Mouse (Mus musculus): ENCODE results near the gene Stub1. TPM values are rescaled to one million over a fixed set of nuclear protein-coding genes. Genes with fewer than 3 reads are reported as not detected.
A peak's percentile ranks its signal among the peaks of the same experiment; 100 is the strongest.

The Stub1 gene
- polyA plus RNA-seq (2015; fragmentation: Nextera tagmentation; extraction: Ambion mirVana), result 297 and 322 TPM in 2 replicates

- Histone ChIP-seq H3K4me2 (replicated peaks) (peak within 1 kb of the TSS; percentile 91), H3K4me1 (replicated peaks) (peaks cover 70% of the 10 kb centered on the region), H3K9me3 (no peaks in the 10 kb centered on the region), H3K27me3 (replicated peaks) (no peaks in the 10 kb centered on the region), H3K27ac (peak within 1 kb of the TSS; percentile 98), H3K9ac (peak within 1 kb of the TSS; percentile 85), H3K36me3 (peaks cover 14% of the 10 kb centered on the region), H3K4me3 (replicated peaks) (peak within 1 kb of the TSS; percentile 83)
- WGBS, result under 1% methylated on average over 24 of the region's 24 CpGs
- peak; percentile 82 for ATAC-seq
These were observed at the start of gene Stub1 for GRCm38 (mm10) chr17:25833291-25833663. Stub1 (minus strand) TSS chr17:25833404.

- peaks cover 25% of the 10 kb centered on the region for H3K36me3 ChIP-seq
- no peak for ATAC-seq
- no peaks in the 10 kb centered on the region for H3K27me3 ChIP-seq (replicated peaks)
- H3K4me1 ChIP-seq (replicated peaks), result peaks cover 7% of the 10 kb centered on the region; the same call in 1 of the 2 replicates
- H3K4me2 ChIP-seq (replicated peaks), result no peak overlapping the region
- 43% methylated on average over 5 of the region's 5 CpGs for WGBS
- H3K4me3 ChIP-seq (replicated peaks), result no peak overlapping the region
- no peak overlapping the region for H3K27ac ChIP-seq
- H3K9me3 ChIP-seq, result no peaks in the 10 kb centered on the region
- no peak overlapping the region for H3K9ac ChIP-seq
These were observed 49.1 kb upstream of the Stub1 start for GRCm38 (mm10) chr17:25882306-25882705.

- H3K27me3 ChIP-seq (replicated peaks), result no peaks in the 10 kb centered on the region
- no peak overlapping the region for H3K4me3 ChIP-seq (replicated peaks)
- no peak overlapping the region for H3K9ac ChIP-seq
- H3K36me3 ChIP-seq, result peaks cover 25% of the 10 kb centered on the region
- H3K4me2 ChIP-seq (replicated peaks), result no peak overlapping the region
- no peak overlapping the region for H3K27ac ChIP-seq
- peaks cover 11% of the 10 kb centered on the region for H3K4me1 ChIP-seq (replicated peaks)
- no peak for ATAC-seq
- H3K9me3 ChIP-seq, result no peaks in the 10 kb centered on the region
- 40% methylated on average over 4 of the region's 4 CpGs for WGBS
These were observed 48.5 kb upstream of the Stub1 start for GRCm38 (mm10) chr17:25881691-25882090.

GRCm38 (mm10) chr17:25880913-25881641 lies 47.9 kb upstream of the Stub1 start:
- no peak overlapping the region for H3K9ac ChIP-seq
- ATAC-seq, result no peak
- 17% methylated on average over 5 of the region's 5 CpGs for WGBS

GRCm38 (mm10) chr17:25880196-25880910 lies 47.1 kb upstream of the Stub1 start, which contains the start of gene Wfikkn1:
Wfikkn1 (minus strand) TSS chr17:25880858.
- 38% methylated on average over 5 of the region's 5 CpGs for WGBS
- no peaks in the 10 kb centered on the region for H3K9me3 ChIP-seq
- H3K9ac ChIP-seq, result no peak within 1 kb of the TSS
- no peak within 1 kb of the TSS for H3K4me2 ChIP-seq (replicated peaks)
- H3K27me3 ChIP-seq (replicated peaks), result no peaks in the 10 kb centered on the region
- no peak for ATAC-seq
- H3K36me3 ChIP-seq, result peaks cover 25% of the 10 kb centered on the region
- H3K4me3 ChIP-seq (replicated peaks), result no peak within 1 kb of the TSS
- no peak within 1 kb of the TSS for H3K27ac ChIP-seq
- peaks cover 21% of the 10 kb centered on the region for H3K4me1 ChIP-seq (replicated peaks)

More at GRCm38 (mm10) chr17:25880913-25881641, 47.9 kb upstream of the Stub1 start:
- no peak overlapping the region for H3K27ac ChIP-seq
- peaks cover 17% of the 10 kb centered on the region for H3K4me1 ChIP-seq (replicated peaks)
- no peak overlapping the region for H3K4me2 ChIP-seq (replicated peaks)
- H3K4me3 ChIP-seq (replicated peaks), result no peak overlapping the region
- H3K36me3 ChIP-seq, result peaks cover 25% of the 10 kb centered on the region
- no peaks in the 10 kb centered on the region for H3K27me3 ChIP-seq (replicated peaks)
- no peaks in the 10 kb centered on the region for H3K9me3 ChIP-seq

GRCm38 (mm10) chr17:25879750-25880149 lies 46.5 kb upstream of the Stub1 start:
- Histone ChIP-seq H3K27me3 (replicated peaks) (no peaks in the 10 kb centered on the region), H3K36me3 (peaks cover 25% of the 10 kb centered on the region), H3K4me1 (replicated peaks) (peaks cover 21% of the 10 kb centered on the region), H3K27ac (no peak overlapping the region), H3K9me3 (no peaks in the 10 kb centered on the region), H3K4me2 (replicated peaks) (no peak overlapping the region), H3K4me3 (replicated peaks) (no peak overlapping the region), H3K9ac (no peak overlapping the region)
- ATAC-seq, result no peak
- WGBS, result 76% methylated on average over 8 of the region's 8 CpGs

GRCm38 (mm10) chr17:25879261-25879660 lies 46.1 kb upstream of the Stub1 start:
- Histone ChIP-seq H3K27ac (no peak overlapping the region), H3K9ac (no peak overlapping the region), H3K27me3 (replicated peaks) (no peaks in the 10 kb centered on the region), H3K36me3 (peaks cover 23% of the 10 kb centered on the region), H3K9me3 (no peaks in the 10 kb centered on the region), H3K4me1 (replicated peaks) (peaks cover 21% of the 10 kb centered on the region), H3K4me3 (replicated peaks) (no peak overlapping the region), H3K4me2 (replicated peaks) (no peak overlapping the region)
- WGBS, result 59% methylated on average over 4 of the region's 4 CpGs
- no peak for ATAC-seq

- Histone ChIP-seq H3K9ac (no peak overlapping the region), H3K4me3 (replicated peaks) (no peak overlapping the region), H3K4me1 (replicated peaks) (peaks cover 26% of the 10 kb centered on the region), H3K27ac (no peak overlapping the region), H3K27me3 (replicated peaks) (no peaks in the 10 kb centered on the region), H3K9me3 (no peaks in the 10 kb centered on the region), H3K4me2 (replicated peaks) (no peak overlapping the region), H3K36me3 (peaks cover 21% of the 10 kb centered on the region)
- 93% methylated on average over 19 of the region's 19 CpGs for WGBS
- ATAC-seq, result no peak
These were observed 45.5 kb upstream of the Stub1 start for GRCm38 (mm10) chr17:25878611-25879180.

GRCm38 (mm10) chr17:25877741-25878610 lies 44.8 kb upstream of the Stub1 start:
- no peak overlapping the region for H3K27ac ChIP-seq
- no peak overlapping the region for H3K4me3 ChIP-seq (replicated peaks)
- H3K9me3 ChIP-seq, result no peaks in the 10 kb centered on the region
- H3K4me1 ChIP-seq (replicated peaks), result peaks cover 26% of the 10 kb centered on the region
- no peak overlapping the region for H3K4me2 ChIP-seq (replicated peaks)
- 92% methylated on average over 32 of the region's 32 CpGs for WGBS
- H3K36me3 ChIP-seq, result peaks cover 13% of the 10 kb centered on the region
- H3K27me3 ChIP-seq (replicated peaks), result no peaks in the 10 kb centered on the region
- ATAC-seq, result no peak
- no peak overlapping the region for H3K9ac ChIP-seq

- H3K4me3 ChIP-seq (replicated peaks), result no peak overlapping the region
- no peak overlapping the region for H3K9ac ChIP-seq
- no peaks in the 10 kb centered on the region for H3K27me3 ChIP-seq (replicated peaks)
- H3K4me1 ChIP-seq (replicated peaks), result peaks cover 26% of the 10 kb centered on the region
- H3K4me2 ChIP-seq (replicated peaks), result peak overlapping the region; percentile 88
- H3K27ac ChIP-seq, result no peak overlapping the region
- peaks cover 9% of the 10 kb centered on the region; the same call in 1 of the 2 replicates for H3K36me3 ChIP-seq
- WGBS, result 96% methylated on average over 3 of the region's 3 CpGs
- ATAC-seq, result no peak
- H3K9me3 ChIP-seq, result no peaks in the 10 kb centered on the region
These were observed 43.8 kb upstream of the Stub1 start for GRCm38 (mm10) chr17:25877025-25877424.

GRCm38 (mm10) chr17:25876347-25876915 lies 43.2 kb upstream of the Stub1 start:
- Histone ChIP-seq H3K9ac (peak overlapping the region; percentile 66), H3K9me3 (no peaks in the 10 kb centered on the region), H3K27ac (0 out of 2 replicates have a peak overlapping the region, but pooled peaks have one; percentile 94), H3K36me3 (peaks cover 9% of the 10 kb centered on the region; the same call in 1 of the 2 replicates), H3K4me2 (replicated peaks) (peak overlapping the region; percentile 88), H3K4me1 (replicated peaks) (peaks cover 24% of the 10 kb centered on the region), H3K4me3 (replicated peaks) (peak overlapping the region; percentile 64), H3K27me3 (replicated peaks) (no peaks in the 10 kb centered on the region)
- no peak for ATAC-seq
- WGBS, result 56% methylated on average over 10 of the region's 10 CpGs

All from intestine, embryonic 15.5 days (tissue).